Mouse (Mus musculus) lung, postnatal 25 days (tissue): ENCODE results near the gene Gucy2g.

Experiments
- DNase-seq: peaks from one replicate; pipeline ENCODE4 v3.0.0; 2022; ENCODE audit warnings: low spot score

The Gucy2g gene

DNA sequence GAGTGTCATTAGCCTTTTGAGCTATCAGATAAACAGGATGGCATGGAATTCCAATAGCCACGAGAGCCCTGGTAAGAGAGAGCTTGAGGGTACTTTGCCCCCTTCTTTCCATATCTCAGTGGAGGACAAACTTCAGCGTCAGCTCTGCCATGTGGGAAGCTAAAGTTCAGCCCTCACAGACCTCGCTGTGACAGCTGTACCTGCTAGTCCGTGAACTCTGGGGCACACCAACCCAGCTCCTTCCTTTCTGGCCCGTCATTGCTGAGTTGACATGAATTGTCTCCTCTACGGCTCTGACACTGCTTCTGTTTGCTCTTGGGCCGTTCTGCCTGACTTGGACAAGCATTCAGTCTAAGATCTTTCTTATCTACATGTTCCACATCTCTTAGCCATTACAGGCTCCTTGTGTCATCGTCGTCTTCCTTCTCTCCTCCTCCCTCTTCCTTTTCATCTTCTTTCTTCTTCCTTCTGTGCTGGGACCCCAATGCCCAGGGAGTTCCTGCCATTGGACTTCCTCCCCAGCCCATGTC, 7.0 kb upstream of the Gucy2g start:
- DNase-seq: no peak

DNA sequence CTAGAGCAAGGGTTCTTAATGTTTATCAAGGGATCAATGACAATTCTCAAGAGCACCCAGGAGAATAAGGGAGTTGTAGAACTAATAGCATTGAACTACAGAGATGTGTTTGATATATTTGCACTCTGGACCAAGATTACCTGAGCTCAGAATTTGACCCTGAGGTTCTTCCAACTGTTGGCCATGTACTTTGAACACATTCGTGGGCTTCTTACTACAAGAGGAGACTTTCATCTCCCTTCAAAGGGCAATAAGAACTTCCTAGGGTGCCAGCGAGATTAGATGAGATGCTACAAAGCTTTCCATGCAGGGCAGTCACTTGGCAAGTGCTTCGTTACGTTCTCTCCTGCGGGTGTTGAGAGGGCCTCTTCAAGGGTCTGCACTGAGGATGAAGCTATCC, 6.5 kb upstream of the Gucy2g start:
- DNase-seq: no peak

DNA sequence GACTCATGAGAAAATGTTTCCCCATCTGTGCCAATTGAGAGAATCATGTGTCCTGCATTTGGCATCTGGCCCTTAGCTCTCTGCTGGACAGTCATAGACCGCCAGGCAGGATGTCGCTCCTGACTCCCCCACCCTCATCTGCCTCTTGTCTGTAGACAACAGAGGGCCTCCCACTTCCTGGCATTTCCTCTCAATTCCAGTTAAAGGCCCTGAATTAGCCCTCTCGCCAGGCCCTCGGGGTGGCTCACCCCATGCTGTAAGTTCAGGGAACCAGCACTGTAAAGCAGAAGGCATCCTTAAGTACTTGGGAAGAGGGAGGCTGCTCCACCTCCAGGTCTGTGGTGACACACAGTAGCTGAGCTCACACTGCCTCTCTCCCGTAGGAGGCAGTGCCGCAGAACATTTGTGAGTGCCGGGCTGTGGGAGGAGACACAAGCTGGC, 3.8 kb upstream of the Gucy2g start:
- peak; percentile 81 for DNase-seq

DNA sequence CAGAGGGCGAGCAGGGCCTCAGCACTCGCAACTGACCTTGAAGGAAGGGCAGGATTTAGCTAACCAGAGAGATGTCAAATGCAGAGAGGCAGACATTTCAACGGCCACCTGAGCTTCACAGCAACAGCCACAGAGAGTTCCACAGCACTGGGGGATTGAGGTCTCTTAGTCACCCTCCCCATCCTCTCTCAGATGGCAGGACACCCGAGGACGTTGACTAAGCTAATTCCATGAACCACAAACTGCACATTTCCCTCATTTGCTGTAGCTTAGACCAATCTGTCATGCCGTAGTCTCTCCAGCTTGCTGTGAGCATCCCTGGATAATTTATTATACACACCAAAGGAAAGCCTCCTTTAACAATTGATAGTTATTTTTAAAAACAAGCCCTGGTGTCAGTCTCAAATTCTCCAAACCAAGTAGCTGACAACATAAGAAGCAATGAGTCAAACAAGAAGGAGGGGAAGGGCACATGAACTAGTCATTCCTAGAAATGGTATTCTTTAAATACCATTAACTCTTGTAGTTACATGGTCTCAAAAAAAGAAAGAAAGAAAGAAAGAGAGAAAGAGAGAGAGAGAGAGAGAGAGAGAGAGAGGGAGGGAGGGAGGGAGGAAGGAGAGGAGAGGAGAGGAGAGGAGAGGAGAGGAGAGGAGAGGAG, 1.1 kb downstream of the Gucy2g start:
- no peak for DNase-seq

DNA sequence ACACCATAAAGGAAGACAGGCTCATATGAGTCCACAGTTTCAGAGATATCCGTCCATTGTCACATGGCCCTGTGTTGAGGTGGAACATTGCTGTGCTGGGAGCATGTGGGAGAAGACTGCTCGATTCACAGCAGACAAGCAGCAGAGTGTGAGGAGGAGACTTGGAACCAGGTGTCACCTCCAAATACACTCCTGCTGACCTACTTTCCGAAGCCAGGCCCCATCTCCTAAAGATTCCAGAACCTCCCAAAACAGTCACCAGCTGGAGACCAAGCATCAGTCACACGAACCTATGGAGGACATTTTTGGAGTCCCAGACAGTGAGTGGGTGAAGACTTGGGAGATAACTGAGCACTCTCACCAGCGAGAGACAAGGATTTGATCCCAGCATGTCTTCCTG, 4.5 kb downstream of the Gucy2g start:
- no peak for DNase-seq

DNA sequence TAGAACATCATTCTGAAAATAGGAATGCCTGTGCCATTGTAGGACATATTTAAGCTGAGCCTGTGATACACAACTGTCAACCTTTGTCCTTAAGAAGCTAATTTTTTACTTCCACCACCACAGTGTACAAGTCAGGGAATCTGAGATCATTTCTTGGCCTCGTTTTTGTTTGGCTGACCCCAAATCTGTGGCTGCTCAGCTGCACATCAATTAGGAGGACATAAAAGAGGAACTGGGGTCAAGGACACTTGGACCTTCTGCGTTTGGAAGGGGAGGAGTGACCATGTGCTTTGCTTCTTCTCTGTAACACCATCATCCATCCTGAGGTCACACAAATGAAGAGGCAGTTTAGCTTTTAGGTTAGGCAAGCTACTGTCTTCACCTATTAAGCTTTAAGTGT, 5.0 kb downstream of the Gucy2g start:
- DNase-seq: no peak

DNA sequence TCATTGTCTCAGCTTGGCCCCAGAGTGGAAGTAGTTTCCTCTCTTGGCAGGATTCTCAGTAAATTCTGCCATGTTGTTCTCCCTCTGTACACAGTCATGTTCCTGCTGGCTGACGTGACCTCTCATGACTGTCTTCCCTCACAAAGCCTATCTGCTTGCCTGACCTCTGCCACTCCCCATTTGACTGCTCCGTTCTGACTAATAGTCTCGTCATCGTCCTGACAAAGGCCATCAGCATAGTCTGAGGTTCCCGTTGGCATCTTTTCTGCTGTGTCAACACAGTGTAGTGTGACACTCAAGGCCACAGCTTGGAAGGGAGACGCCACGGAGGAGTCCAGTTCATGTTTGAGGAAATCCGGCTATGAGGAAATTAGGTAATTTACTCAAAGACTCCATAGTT, 8.9 kb downstream of the Gucy2g start:
- DNase-seq: peak; percentile 65

DNA sequence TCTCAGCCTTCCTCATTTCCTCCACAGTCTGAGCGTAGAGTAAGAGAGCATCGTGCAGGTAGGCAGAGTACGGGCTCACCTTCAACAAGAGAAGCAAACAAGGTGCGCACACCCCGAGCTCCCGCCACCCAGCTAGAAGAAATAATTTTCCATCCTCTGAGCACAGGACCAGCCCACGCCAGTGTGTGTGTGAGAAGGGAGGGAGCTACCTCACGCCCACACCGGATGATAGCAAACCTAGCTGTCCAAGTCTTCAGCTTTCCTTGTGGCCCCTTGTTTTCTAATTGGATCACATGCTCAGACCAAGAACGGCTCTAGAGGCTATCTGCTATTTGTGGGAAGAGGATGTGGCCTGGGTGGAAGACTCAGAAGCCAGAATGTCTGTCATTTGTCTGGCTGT, 10.0 kb downstream of the Gucy2g start:
- no peak for DNase-seq

DNA sequence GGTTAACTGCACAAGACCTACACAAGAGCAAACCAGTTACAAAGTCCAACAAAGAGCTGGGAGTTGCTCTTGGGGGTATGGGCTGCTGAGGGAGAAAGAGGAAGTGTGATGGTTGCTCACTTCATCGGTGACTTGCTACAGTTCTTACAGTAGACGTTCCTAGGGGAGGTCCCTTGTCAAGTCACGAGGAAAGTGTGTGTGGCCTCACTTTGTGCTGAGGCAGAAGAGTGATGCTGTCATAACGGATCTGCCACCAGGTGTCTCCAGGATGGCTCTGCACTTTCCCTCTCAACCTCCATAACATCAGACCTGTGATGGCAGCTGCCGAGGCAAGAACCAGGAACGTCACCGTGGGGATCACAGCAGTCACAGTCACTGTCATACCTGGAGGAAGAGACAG, 13.9 kb downstream of the Gucy2g start:
- no peak for DNase-seq

DNA sequence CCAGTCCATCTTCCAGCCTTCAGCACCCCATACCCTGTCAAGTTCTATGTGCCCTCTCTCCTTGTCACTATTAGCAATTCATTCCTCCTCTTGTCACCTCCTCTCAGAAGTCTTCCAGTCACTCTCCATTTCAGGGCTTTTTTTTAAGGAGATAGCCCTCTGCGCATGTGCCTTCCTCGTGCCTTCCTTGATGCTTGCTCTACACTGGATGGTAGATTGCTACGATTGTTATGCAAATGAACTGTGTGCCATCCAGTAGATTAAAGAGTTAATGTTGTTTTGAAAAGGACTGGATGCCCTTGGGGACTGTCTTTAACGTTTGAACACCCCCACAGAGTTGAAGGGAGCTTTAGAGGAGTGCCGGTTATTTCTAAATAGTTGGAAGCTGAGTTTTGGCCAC, 14.4 kb downstream of the Gucy2g start:
- no peak for DNase-seq

DNA sequence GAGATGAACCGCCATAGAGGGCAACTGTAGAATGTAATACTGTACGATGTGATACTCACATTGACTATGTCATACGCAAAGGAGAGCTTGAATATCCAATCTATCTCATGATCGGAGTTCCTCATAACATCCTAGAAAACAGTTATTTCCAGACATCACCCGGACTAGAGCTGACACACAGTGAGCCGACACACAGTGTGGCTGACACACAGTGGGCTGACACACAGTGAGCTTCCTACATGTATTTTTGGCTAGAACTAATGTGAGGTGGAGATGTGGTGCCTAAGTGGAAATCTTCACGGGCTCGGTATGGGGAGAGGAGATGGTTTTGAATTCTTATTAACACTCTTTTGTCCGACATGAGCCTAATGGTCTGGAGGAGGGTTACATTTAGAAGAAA, 18.8 kb downstream of the Gucy2g start:
- DNase-seq: no peak

DNA sequence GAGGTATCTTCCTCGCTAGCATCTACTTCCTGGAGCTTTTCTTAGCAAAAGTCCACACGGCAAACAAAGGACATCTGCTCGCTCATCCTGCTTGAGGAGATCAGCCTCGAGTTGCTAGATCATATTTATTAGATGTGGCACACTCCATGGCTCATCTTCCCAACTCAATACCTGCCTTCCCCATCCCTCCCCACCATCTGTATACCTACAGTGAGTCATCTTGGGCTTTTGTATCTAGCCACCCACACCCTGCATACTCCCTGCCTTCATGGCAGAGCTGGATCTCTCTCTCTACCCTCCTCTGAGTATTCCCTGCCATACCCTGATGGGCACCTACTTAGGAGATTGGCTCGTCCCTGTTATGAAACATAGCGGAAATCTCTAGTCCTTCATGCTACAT, 19.8 kb downstream of the Gucy2g start:
- DNase-seq: no peak

DNA sequence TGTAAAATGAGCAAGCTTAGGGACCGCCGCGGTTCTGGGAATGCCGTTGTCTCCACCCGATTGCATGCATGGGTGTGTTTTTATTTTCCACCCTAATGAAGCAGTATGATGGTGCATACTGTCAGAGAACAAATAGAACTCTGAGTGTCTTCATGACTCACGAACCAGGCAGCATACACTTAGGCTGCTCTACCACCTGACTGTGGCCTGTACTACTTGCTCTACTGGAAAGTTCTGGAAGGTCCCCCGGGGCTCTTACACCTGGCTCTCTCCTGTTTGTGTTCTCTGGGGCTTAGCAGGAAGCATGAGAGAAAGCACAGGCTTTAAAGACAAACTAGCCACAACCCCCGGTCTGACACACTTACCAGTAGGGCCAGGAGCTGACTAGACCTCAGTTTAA, 21.7 kb downstream of the Gucy2g start:
- DNase-seq: no peak

DNA sequence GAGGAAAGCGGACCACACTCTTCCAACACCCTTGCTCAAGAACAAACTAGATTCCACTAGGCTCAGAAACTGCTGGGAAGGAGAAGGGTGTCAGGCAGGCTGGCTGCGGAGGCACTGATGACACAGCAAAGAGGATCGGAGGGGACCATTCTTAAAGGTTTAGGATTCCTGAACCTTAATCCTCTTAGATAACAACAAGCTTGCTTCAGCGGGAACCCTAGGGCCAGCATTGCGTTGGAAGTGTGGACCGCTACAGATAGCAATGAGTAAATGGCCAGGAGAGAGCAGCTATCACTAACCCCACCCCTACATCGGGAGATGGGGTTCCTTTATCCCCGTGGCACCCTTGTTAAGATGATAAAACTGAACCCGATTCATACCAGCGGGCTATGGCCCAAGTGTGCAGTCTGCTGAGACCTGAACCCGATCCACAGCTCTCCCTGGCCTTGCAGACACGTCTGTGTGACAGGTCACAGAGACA, 22.3 kb downstream of the Gucy2g start:
- DNase-seq: no peak

DNA sequence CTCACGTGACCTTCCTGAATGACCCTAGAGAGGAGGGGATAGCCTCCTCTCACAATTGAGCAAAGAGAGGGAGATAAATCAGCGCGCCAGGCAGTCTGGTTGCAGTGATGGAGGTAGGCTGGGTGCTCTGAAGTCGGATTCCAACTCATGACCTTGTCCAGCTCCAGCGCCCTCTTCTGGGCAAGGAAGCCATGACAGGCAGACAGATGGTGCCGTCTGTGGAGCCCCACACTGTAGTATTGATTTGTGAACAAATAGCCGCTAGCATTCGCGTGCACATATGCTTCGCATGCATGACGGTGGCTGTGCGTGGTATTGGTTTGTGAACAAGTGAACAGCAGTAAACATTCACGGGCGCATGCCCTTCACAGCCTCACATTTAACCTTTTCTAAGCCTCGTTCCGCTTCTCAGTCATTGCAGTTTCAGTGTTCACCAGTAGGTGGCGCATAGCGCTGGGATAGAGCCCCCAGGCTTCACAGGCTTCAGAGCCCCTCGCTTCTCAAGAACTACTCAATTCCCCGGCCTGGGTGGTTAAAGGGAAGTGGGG, 22.8 kb downstream of the Gucy2g start:
- DNase-seq: peak; percentile 79

DNA sequence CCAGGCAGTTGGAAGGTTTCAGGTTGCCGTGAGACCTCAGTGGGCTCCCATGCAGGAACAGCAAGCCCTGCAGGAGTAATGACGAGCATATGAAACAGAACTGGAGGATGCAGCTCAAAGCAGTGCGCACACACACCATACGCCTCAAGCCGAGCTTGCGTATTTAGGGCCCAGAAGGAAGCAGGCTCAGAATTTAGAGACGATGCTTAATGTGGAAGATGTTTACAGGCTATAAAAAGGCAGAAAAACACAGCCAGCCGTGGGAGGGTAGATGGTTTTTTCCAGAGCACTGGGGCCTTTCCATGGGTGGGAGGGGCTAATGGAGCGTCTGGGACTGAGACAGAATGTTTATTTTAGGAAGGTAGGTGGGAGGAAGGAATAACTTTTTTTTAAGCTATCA, 23.7 kb downstream of the Gucy2g start:
- no peak for DNase-seq

DNA sequence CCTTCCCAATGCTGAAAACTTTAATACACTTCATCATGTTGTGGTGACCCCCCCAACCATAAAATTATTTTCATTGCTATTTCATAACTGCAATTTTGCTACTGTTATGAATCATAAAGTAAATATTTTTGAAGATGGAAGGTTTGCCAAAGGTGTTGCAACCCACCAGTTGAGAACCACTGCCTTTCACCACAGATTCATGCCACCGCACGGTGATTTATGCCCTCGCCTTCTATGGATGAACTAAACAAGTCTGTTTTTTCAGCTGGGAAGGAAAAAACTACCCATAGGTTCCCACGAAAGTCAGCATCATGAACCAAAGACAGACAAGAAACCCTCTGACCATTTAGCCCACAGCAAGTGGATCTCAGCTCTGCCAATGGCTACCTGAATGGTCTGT, 24.2 kb downstream of the Gucy2g start:
- no peak for DNase-seq

DNA sequence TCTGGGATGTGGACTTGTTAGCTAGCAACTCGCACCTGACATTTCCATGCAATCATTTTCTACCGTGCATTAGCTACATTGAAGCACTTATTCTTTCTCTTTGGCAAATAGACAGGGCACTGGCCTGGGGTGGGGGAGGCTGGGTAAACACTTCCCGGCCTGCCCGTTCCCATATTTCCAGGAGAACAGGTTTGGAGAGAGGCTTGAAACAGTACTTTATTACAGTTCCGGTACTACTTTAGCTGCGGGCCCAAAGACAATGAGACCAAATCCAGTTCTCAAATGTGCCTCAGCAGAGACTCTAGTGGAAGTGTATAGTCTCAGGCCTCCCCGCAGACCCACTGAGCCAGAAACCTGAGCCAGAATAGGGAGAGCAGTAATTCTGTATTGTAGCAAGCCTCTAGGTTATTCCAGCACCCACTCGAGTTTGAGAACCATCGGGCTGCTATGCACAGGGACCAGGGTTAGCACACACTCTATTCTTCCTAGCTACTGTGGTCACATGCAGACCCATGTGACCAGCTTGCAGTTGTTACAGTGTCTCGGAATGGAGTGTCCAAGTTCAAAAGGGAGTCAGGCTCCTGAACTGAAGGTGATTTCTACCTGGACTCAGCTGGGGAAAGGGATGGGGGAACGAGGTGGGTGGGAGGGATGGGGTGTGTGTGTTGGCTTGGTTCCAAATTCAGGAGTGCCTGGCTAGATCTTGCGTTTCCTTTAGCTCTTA, 27.3 kb downstream of the Gucy2g start:
- peak; percentile 84 for DNase-seq

DNA sequence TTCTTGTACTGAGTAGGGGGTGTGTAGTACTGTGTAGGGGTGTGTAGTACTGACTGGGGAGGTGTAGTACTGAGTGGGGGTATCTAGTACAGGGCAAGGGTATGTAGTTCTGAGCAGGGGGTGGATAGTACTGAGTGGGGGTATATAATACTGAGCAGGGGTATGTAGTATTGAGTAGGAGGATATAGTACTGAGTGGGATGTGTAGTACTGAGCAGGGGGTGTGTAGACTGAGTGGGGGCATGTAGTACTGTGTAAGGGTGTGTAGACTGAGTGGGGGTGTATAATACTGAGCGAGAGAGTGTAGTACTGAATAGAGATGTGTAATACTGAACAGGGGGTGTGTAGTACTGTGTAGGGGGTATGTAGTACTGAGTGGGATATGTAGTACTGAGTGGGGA, 29.3 kb downstream of the Gucy2g start:
- DNase-seq: no peak

DNA sequence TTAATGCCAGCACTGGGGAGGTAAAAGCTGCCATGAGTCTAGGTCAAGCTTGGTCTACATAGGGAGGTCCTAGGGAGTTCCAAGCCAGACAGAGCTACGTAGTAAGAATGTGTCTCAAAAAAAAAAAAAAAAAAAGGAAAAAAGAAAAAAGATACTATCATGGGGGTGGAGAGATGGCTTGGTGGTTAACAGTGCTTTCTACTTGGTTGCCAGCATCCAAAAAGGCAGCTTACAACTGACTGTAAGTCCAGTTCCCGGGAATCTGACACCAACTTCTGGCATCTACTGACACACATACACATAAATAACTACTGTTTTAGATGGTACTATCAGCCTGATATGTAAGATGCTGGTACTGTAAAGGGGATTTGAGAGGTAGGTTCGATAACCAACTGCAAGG, 32.0 kb downstream of the Gucy2g start:
- DNase-seq: no peak

DNA sequence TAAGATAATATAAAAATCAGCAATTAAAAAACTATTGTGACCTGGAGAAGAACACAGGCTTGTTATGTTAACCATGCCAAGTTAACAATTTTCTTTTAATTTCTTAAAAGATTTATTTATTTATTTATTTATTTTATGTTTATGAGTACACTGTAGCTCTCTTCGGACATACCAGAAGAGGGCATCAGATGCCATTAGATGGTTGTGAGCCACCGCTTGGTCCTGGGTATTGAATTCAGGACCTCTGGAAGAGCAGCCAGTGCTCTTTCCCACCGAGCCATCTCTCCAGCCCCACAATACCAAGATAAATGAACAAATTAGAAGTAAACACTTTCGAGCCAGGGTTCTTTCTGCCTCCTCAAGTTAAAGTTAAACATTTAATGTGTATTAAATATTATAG, 32.4 kb downstream of the Gucy2g start:
- no peak for DNase-seq

DNA sequence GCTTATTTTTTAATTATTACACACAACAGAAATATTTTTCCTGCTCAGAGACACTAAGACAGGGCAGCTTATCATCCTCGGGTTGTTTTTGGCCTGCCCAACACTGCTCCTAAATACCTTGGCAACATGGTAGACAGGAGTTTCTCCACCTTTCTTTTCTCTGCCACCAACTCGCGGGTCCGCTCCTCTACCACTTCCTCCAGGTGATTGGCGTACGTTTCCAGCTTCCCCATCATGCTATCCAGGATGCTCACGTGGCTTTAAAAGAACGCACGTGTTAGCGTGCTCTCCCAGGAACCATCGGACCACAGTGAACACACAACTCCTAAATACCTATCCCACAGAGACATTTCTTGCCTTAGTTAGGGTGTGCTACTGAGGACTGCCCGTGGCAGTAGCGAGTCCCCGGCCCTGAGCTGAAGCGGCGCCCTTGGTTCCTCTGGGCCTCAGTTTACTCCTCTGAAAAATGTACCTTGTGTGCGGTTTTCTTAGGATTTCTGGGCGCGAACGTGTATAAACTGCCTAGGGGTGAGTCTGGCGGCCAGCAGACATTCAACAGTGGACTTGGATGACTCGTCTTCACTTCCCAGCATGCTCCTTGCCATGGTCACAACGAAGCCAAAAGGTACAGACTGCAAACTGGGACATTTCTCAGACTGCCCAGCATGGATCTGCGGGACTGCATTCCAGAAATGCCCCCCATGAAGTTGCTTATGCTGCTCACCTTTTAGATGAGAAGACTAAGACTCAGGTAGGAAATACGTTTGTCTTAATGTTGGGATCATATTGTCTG, 33.1 kb downstream of the Gucy2g start:
- no peak for DNase-seq

DNA sequence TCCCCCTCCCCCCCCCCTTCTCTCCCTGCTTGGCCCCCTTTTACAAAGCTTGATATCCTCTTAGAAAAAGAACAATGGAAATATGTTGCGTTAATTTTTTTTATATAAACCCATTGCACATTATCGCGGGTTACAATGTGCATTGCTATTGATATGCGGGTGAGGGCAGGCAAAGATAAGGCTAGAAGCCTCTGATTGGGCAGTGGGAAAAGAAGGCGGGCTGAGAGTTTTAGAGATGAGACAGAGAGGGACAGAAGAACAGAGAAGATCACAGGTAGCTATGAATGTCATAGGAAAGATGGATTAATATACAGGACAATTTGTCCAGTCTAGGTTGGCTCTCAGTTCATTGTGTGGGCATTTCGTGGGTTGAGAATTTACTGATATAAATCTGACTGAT, 33.8 kb downstream of the Gucy2g start:
- DNase-seq: no peak
